Mouse (Mus musculus): Measurements from ENCODE around the gene Ctdsp2. TPM values are rescaled to one million over a fixed set of nuclear protein-coding genes. Genes with fewer than 3 reads are reported as not detected.

Gene Ctdsp2
- polyA plus RNA-seq, 1 experiment from 2014 or later = 42.8 TPM

- Histone ChIP-seq H3K36me3 (ENCODE audit: control insufficient read depth, insufficient read depth, low read length) (no peaks in the 10 kb centered on the region; the same call in 1 of the 2 replicates), H3K9me3 (ENCODE audit: control insufficient read depth, low read length) (no peaks in the 10 kb centered on the region), H3K4me3 (ENCODE audit: low read depth, low read length) (no peak overlapping the region), H3K4me1 (ENCODE audit: control insufficient read depth, insufficient read depth, low read length) (no peaks in the 10 kb centered on the region), H3K27me3 (ENCODE audit: control insufficient read depth, insufficient read depth, low read length) (no peaks in the 10 kb centered on the region), H3K9ac (ENCODE audit: low read length) (no peak overlapping the region), H3K4me2 (no peak overlapping the region), H3K27ac (ENCODE audit: low read depth, low read length) (no peak overlapping the region)
- 20% methylated on average over 2 of the region's 2 CpGs for WGBS
- ATAC-seq (ENCODE audit: low FRiP score) = no peak
- peak; percentile 81 for DNase-seq (ENCODE audit: low spot score, missing footprints)
These were observed 38.6 kb downstream of the Ctdsp2 start for GRCm38 (mm10) chr10:127017071-127017470.

- 81% methylated on average over 16 of the region's 16 CpGs for WGBS
- Histone ChIP-seq H3K9ac (ENCODE audit: low read length) (no peak overlapping the region), H3K27me3 (ENCODE audit: control insufficient read depth, insufficient read depth, low read length) (no peaks in the 10 kb centered on the region), H3K4me3 (ENCODE audit: low read depth, low read length) (no peak overlapping the region), H3K9me3 (ENCODE audit: control insufficient read depth, low read length) (no peaks in the 10 kb centered on the region), H3K4me1 (ENCODE audit: control insufficient read depth, insufficient read depth, low read length) (no peaks in the 10 kb centered on the region), H3K27ac (ENCODE audit: low read depth, low read length) (no peak overlapping the region), H3K36me3 (ENCODE audit: control insufficient read depth, insufficient read depth, low read length) (no peaks in the 10 kb centered on the region; the same call in none of the 2 replicates), H3K4me2 (no peak overlapping the region)
- DNase-seq (ENCODE audit: low spot score, missing footprints) (peak; percentile 41), ATAC-seq (ENCODE audit: low FRiP score) (no peak)
These were observed 39.9 kb downstream of the Ctdsp2 start for GRCm38 (mm10) chr10:127018422-127018821.

DNA sequence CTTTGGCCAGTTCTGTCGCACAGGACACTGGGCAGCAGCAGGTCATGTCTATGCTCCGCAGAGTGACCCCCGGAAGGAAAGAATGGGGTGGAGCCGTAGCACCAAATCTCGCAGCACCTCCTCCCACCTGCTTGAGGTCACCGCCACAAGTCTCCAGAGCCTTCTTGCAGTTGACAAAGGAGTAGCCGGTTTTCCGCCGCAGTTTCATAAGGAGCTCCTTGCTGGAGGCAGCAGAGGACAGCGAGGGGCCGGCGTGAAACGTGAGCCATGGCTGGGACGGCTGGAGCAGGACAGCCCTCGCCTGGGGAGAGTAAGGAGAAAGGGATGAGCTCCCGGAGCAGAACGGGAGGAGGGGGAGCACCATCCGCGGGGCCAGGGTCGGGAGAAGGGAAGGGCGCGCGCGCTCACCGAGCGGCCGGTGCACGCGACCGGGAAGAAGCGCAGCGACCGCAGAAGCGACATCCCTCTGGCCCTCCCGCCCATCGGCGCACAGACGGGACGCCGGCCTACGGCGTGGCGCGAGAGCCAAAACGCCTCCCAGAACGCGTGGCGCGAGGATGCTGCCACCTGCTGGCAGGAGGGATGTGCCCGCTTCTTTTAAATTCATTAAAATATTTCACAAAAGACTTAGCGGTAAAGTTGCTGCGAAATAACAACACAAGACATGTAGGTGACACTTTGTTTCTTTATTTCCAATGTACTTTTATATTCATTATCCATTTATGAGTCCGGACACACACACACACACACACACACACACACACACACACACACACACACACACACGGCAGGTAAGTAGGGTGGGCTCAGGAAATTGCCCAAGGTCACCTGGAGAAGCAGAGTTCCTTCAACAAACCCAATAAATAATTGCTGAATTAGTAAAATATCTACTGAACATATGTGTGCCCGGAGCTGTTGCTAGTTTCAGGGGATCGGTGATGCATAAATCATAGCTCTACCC, 52.1 kb downstream of the Ctdsp2 start, which contains the start of gene Tsfm:
TSS of gene Tsfm (minus strand) at position 505 of the 961 bp plus-strand sequence.
- WGBS = 6% methylated on average over 56 of the region's 56 CpGs
- no peaks in the 10 kb centered on the region for H3K27me3 ChIP-seq (ENCODE audit: control insufficient read depth, insufficient read depth, low read length)
- DNase-seq (ENCODE audit: low spot score, missing footprints) (peak; percentile 99), ATAC-seq (ENCODE audit: low FRiP score) (peak; percentile 91)
- H3K4me1 ChIP-seq (ENCODE audit: control insufficient read depth, insufficient read depth, low read length) = peaks cover 4% of the 10 kb centered on the region; the same call in 1 of the 2 replicates
- H3K4me2 ChIP-seq = peak within 1 kb of the TSS; percentile 69
- H3K27ac ChIP-seq (ENCODE audit: low read depth, low read length) = peak within 1 kb of the TSS; percentile 65
- peaks cover 16% of the 10 kb centered on the region for H3K36me3 ChIP-seq (ENCODE audit: control insufficient read depth, insufficient read depth, low read length)
- no peaks in the 10 kb centered on the region for H3K9me3 ChIP-seq (ENCODE audit: control insufficient read depth, low read length)
- H3K9ac ChIP-seq (ENCODE audit: low read length) = peak within 1 kb of the TSS; percentile 96
- peak within 1 kb of the TSS; percentile 88 for H3K4me3 ChIP-seq (ENCODE audit: low read depth, low read length)

DNA sequence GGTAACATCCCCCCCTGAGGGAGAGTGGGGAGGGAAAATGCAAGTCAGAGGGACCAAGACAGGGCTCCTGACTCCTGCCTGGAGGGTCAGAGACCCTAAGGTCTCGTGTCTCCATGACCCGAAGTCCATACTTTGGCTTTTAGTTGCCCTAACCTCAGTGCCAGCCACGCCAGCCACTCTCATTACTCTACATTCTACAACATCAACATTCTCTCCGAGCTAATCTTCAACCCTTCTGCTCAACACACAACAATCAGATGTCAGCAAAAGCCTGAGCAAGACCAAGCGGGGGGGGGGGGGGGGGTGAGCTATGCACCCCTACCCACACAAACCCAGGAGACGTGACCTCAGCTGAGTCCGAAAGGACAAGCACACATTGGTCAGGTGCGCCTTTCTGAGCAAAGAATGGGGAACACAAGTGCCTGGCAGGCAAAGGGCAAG, 54.8 kb downstream of the Ctdsp2 start:
- 81% methylated on average over 8 of the region's 8 CpGs for WGBS
- Histone ChIP-seq H3K9me3 (ENCODE audit: control insufficient read depth, low read length) (no peaks in the 10 kb centered on the region), H3K4me1 (ENCODE audit: control insufficient read depth, insufficient read depth, low read length) (peaks cover 4% of the 10 kb centered on the region; the same call in 1 of the 2 replicates), H3K9ac (ENCODE audit: low read length) (no peak overlapping the region), H3K27me3 (ENCODE audit: control insufficient read depth, insufficient read depth, low read length) (no peaks in the 10 kb centered on the region), H3K27ac (ENCODE audit: low read depth, low read length) (no peak overlapping the region), H3K36me3 (ENCODE audit: control insufficient read depth, insufficient read depth, low read length) (peaks cover 2% of the 10 kb centered on the region), H3K4me3 (ENCODE audit: low read depth, low read length) (no peak overlapping the region), H3K4me2 (no peak overlapping the region)
- DNase-seq (ENCODE audit: low spot score, missing footprints) = peak; percentile 57
- no peak for ATAC-seq (ENCODE audit: low FRiP score)

DNA sequence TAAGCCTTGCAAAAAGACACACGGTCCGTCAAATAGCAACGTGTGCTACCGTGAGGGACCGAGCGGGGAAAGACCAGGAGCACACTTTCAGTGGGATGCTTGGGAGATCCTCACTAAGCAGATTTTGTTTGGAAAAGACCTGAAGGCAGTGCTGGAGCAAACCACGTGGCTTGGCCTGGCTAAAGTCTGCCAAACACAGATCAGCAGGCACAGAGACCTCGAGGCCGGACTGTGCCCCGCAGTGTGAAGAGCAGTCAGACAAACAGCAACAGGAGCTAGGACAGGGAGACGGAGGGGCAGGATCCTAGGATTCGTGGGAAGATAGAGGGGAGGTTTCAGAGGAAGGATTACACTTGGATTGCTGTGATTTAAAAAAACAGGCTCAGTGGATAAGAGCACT, 57.8 kb downstream of the Ctdsp2 start:
- H3K4me1 ChIP-seq (ENCODE audit: control insufficient read depth, insufficient read depth, low read length) = no peaks in the 10 kb centered on the region
- WGBS = 82% methylated on average over 12 of the region's 12 CpGs
- no peak overlapping the region for H3K4me2 ChIP-seq
- no peak overlapping the region for H3K27ac ChIP-seq (ENCODE audit: low read depth, low read length)
- no peak overlapping the region for H3K9ac ChIP-seq (ENCODE audit: low read length)
- H3K27me3 ChIP-seq (ENCODE audit: control insufficient read depth, insufficient read depth, low read length) = no peaks in the 10 kb centered on the region
- DNase-seq (ENCODE audit: low spot score, missing footprints) (no peak), ATAC-seq (ENCODE audit: low FRiP score) (no peak)
- no peak overlapping the region for H3K4me3 ChIP-seq (ENCODE audit: low read depth, low read length)
- H3K36me3 ChIP-seq (ENCODE audit: control insufficient read depth, insufficient read depth, low read length) = no peaks in the 10 kb centered on the region
- no peaks in the 10 kb centered on the region for H3K9me3 ChIP-seq (ENCODE audit: control insufficient read depth, low read length)

GRCm38 (mm10) chr10:127037641-127038040, 59.1 kb downstream of the Ctdsp2 start:
- peaks cover 5% of the 10 kb centered on the region for H3K4me1 ChIP-seq (ENCODE audit: control insufficient read depth, insufficient read depth, low read length)
- ATAC-seq (ENCODE audit: low FRiP score) (no peak), DNase-seq (ENCODE audit: low spot score, missing footprints) (peak; percentile 8)
- no peak overlapping the region for H3K4me3 ChIP-seq (ENCODE audit: low read depth, low read length)
- 79% methylated on average over 12 of the region's 12 CpGs for WGBS
- H3K27ac ChIP-seq (ENCODE audit: low read depth, low read length) = no peak overlapping the region
- H3K36me3 ChIP-seq (ENCODE audit: control insufficient read depth, insufficient read depth, low read length) = no peaks in the 10 kb centered on the region
- no peaks in the 10 kb centered on the region for H3K9me3 ChIP-seq (ENCODE audit: control insufficient read depth, low read length)
- no peaks in the 10 kb centered on the region for H3K27me3 ChIP-seq (ENCODE audit: control insufficient read depth, insufficient read depth, low read length)
- no peak overlapping the region for H3K9ac ChIP-seq (ENCODE audit: low read length)
- H3K4me2 ChIP-seq = no peak overlapping the region

DNA sequence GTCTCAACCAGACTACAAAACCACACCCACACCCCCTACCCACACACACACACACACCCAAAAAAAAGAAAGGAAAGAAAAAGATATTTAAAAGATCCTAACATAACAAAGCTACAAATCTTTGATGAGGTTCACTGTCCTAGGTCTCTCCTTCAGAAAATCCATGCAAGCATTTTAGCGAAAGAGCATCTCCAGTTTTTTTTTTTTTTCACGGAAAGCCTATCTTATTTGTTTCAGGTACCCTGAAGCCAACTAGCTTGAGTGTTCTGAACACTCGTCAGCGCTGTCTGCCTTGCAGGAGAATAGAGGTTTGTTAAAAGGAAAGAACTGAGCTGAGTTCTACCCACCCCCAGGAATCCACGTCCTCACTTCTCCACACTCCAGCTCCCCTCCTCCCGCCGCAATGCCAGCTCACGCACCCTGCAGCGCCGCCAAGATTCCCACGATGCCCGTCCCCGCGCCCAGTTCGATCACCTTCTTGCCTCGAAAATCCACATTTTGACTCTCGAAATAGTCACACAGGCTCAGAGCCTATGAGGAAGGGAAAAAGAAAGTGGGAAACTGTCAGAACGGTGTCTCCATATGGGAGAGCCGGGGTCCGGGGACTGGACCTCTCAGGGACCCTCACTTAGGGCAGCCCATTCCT, 62.2 kb downstream of the Ctdsp2 start:
- DNase-seq (ENCODE audit: low spot score, missing footprints) (no peak), ATAC-seq (ENCODE audit: low FRiP score) (0 out of 2 replicates have a peak, but pooled peaks have one; percentile 2)
- H3K9ac ChIP-seq (ENCODE audit: low read length) = peak overlapping the region; percentile 71
- H3K27ac ChIP-seq (ENCODE audit: low read depth, low read length) = no peak overlapping the region
- H3K4me1 ChIP-seq (ENCODE audit: control insufficient read depth, insufficient read depth, low read length) = peaks cover 6% of the 10 kb centered on the region
- H3K4me2 ChIP-seq = peak overlapping the region; percentile 99
- no peaks in the 10 kb centered on the region for H3K9me3 ChIP-seq (ENCODE audit: control insufficient read depth, low read length)
- peak overlapping the region; percentile 82 for H3K4me3 ChIP-seq (ENCODE audit: low read depth, low read length)
- WGBS = under 1% methylated on average over 20 of the region's 20 CpGs
- no peaks in the 10 kb centered on the region for H3K27me3 ChIP-seq (ENCODE audit: control insufficient read depth, insufficient read depth, low read length)
- H3K36me3 ChIP-seq (ENCODE audit: control insufficient read depth, insufficient read depth, low read length) = no peaks in the 10 kb centered on the region

DNA sequence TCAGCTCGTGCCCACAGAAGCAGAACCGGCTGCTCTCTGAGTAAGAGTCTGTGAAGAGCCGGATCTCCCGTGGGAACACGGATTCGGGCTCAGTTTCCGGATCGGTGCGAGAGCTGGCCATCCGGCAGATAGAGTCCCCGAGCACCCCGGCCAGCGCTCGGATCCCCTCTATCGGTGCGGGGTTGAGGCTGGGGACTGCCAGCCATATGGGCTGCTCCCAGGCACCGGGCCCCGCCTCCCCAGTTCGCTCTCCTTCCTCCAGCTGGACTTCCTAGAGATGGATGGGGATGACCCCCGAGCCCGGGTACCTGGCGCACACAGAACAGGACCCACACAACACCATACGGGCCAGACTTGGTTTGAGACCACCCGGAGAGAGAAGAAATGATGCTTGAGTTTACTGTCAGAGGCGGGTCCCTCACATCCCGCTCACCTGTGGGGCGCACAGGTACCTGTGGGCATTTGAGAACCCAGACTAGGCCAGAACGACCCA, 62.8 kb downstream of the Ctdsp2 start, which contains the start of the genes Mettl1 and Eef1akmt3:
TSS of gene Mettl1 (plus strand) at position 141 of the 493 bp plus-strand sequence.
TSS of gene Eef1akmt3 (minus strand) at position 240 of the 493 bp plus-strand sequence.
- no peak for DNase-seq (ENCODE audit: low spot score, missing footprints)
- ATAC-seq (ENCODE audit: low FRiP score) = peak; percentile 80
- under 1% methylated on average over 28 of the region's 28 CpGs for WGBS

More for the DNA sequence above, 62.8 kb downstream of the Ctdsp2 start, which contains the start of the genes Mettl1 and Eef1akmt3:
- no peaks in the 10 kb centered on the region for H3K9me3 ChIP-seq (ENCODE audit: control insufficient read depth, low read length)
- H3K4me1 ChIP-seq (ENCODE audit: control insufficient read depth, insufficient read depth, low read length) = peaks cover 6% of the 10 kb centered on the region
- peak within 1 kb of the TSS; percentile 99 for H3K4me2 ChIP-seq
- H3K27ac ChIP-seq (ENCODE audit: low read depth, low read length) = no peak within 1 kb of the TSS
- H3K9ac ChIP-seq (ENCODE audit: low read length) = peak within 1 kb of the TSS; percentile 71
- H3K36me3 ChIP-seq (ENCODE audit: control insufficient read depth, insufficient read depth, low read length) = no peaks in the 10 kb centered on the region
- H3K27me3 ChIP-seq (ENCODE audit: control insufficient read depth, insufficient read depth, low read length) = no peaks in the 10 kb centered on the region
- H3K4me3 ChIP-seq (ENCODE audit: low read depth, low read length) = peak within 1 kb of the TSS; percentile 82

All from midbrain, embryonic 11.5 days (tissue).